In genomic region chr4:140810458-140811260, GRCm38 (mm10) we compare ENCODE assay signal across 19 mouse cellular contexts. TPM values are rescaled to one million over a fixed set of nuclear protein-coding genes. Genes with fewer than 3 reads are reported as not detected.
DNase-seq lines count a peak whose midpoint lies in the region; ATAC-seq and TF ChIP-seq lines count a peak whose summit lies in the region.
"Had no signal": no experiment of that assay in that cellular context is flagged by ENCODE, and none has a peak within 500 bp of the region (broad histone marks: within the 10 kb centered on the region; RNA-seq: fewer than 3 reads in every experiment).

Gene Padi3, minus strand, starts transcription at chr4:140810648.

- no peaks in the 10 kb centered on the region for H3K36me3 ChIP-seq in ES-Bruce4 (ENCODE audit: control insufficient read depth, insufficient read depth, low read length, poor library complexity, severe bottlenecking)
- H3K36me3 ChIP-seq in liver, embryonic 13.5 days = no peaks in the 10 kb centered on the region
- H3K36me3 ChIP-seq: heart, embryonic 12.5 days; hindbrain, embryonic 10.5 days; limb, embryonic 13.5 days; midbrain, embryonic 15.5 days had no signal

- H3K4me3 ChIP-seq in ES-Bruce4 (ENCODE audit: low read depth, low read length) = no peak within 1 kb of the TSS
- H3K4me3 ChIP-seq in liver, embryonic 13.5 days (replicated peaks) = no peak within 1 kb of the TSS
- H3K4me3 ChIP-seq: heart, embryonic 12.5 days; hindbrain, embryonic 10.5 days; limb, embryonic 13.5 days; midbrain, embryonic 15.5 days had no signal

- no peaks in the 10 kb centered on the region for H3K9me3 ChIP-seq in ES-Bruce4 (replicated peaks; ENCODE audit: control insufficient read depth, insufficient read depth, low read length, poor library complexity, severe bottlenecking)
- no peaks in the 10 kb centered on the region for H3K9me3 ChIP-seq in liver, embryonic 13.5 days (replicated peaks)
- H3K9me3 ChIP-seq: heart, embryonic 12.5 days; hindbrain, embryonic 10.5 days; limb, embryonic 13.5 days; midbrain, embryonic 15.5 days had no signal

- TF ChIP-seq EP300 in ES-Bruce4 (IDR thresholded peaks at IDR 0.05; ENCODE audit: insufficient read depth, low read depth, low read length) = no peak

- no peak within 1 kb of the TSS for H3K27ac ChIP-seq in ES-Bruce4 (ENCODE audit: insufficient read depth, low read length)
- no peak within 1 kb of the TSS for H3K27ac ChIP-seq in liver, embryonic 13.5 days
- H3K27ac ChIP-seq: limb, embryonic 13.5 days; midbrain, embryonic 15.5 days had no signal

- peak; percentile 30 for TF ChIP-seq POLR2A in ES-Bruce4 (IDR thresholded peaks at IDR 0.05; ENCODE audit: insufficient read depth, low read length)

- TF ChIP-seq CTCF in ES-Bruce4 (IDR thresholded peaks at IDR 0.05; ENCODE audit: low read depth, low read length) = no peak

- peak; percentile 90 for DNase-seq in MEL-GATA-1-ER (ENCODE audit: extremely low read depth, low read depth)
- DNase-seq in liver, embryonic 13.5 days = no peak
- DNase-seq in thymus, postnatal 0 days (ENCODE audit: low spot score) = peak; percentile 76
- DNase-seq in frontal cortex, adult 2 months (ENCODE audit: extremely low spot score in 1 of 2, low spot score in 1 of 2) = no peak
- no peak for DNase-seq in spleen, postnatal 4 days (ENCODE audit: low spot score in 2 of 2)
- no peak for DNase-seq in retina, embryonic 14.5 days (ENCODE audit: low spot score)
- DNase-seq: adrenal gland, postnatal 14 days; kidney, postnatal 25 days; layer of hippocampus, postnatal 36 days; right cerebral cortex, adult 18-20 months had no signal

- peaks cover 9% of the 10 kb centered on the region for H3K4me1 ChIP-seq in ES-Bruce4 (ENCODE audit: control insufficient read depth, insufficient read depth, low read length)
- H3K4me1 ChIP-seq in liver, embryonic 13.5 days (replicated peaks) = peaks cover 69% of the 10 kb centered on the region

- WGBS in liver, embryonic 13.5 days (ENCODE audit: insufficient replicate concordance) = 57% methylated on average over 16 of the region's 16 CpGs

- ATAC-seq in liver, embryonic 13.5 days (ENCODE audit: low read depth) = peak; percentile 49
- ATAC-seq: intestine, embryonic 16.5 days; lung, postnatal 0 days; midbrain, embryonic 15.5 days had no signal

- no peak within 1 kb of the TSS for H3K9ac ChIP-seq in ES-Bruce4 (ENCODE audit: low read depth, poor library complexity, severe bottlenecking)
- H3K9ac ChIP-seq in liver, embryonic 13.5 days = no peak within 1 kb of the TSS
- H3K9ac ChIP-seq: heart, embryonic 12.5 days; limb, embryonic 13.5 days; midbrain, embryonic 15.5 days had no signal

- no peaks in the 10 kb centered on the region for H3K27me3 ChIP-seq in ES-Bruce4 (ENCODE audit: control insufficient read depth, insufficient read depth, low read length, poor library complexity, severe bottlenecking)
- peaks cover 28% of the 10 kb centered on the region for H3K27me3 ChIP-seq in liver, embryonic 13.5 days
- H3K27me3 ChIP-seq: limb, embryonic 13.5 days had no signal

- H3K4me2 ChIP-seq in liver, embryonic 13.5 days = no peak within 1 kb of the TSS
- H3K4me2 ChIP-seq: limb, embryonic 13.5 days; midbrain, embryonic 15.5 days had no signal

RNA-seq across cellular contexts. Expression of gene Padi3, which starts in this region (rescaled TPM):
- polyA plus RNA-seq in ES-Bruce4 (2011; ENCODE audit: insufficient read depth, insufficient read length, low read depth, missing spikeins) = 2.8 and 3.1 TPM in 2 replicates
- 0.21 and 0.23 TPM in 2 replicates for polyA plus RNA-seq in liver, embryonic 13.5 days (2015; fragmentation: Nextera tagmentation; extraction: Ambion mirVana)
- polyA plus RNA-seq in thymus, postnatal 0 days (2015; fragmentation: Nextera tagmentation; extraction: Ambion mirVana) = 1.2 and 1.5 TPM in 2 replicates
- polyA plus RNA-seq in frontal cortex, adult 2 months (2012; rRNA removed) = 0.14 and 0.23 TPM in 2 replicates
- polyA plus RNA-seq: cortical plate, adult 2 months; midbrain, embryonic 15.5 days; neural tube, embryonic 14.5 days had no signal

Comparison
In these comparisons a context has a peak if more than half of its experiments do, and no peak if none do; other contexts are left out.
1. Peak in ATAC-seq in liver, embryonic 13.5 days; RNA of the gene not detected or under 1 TPM.
2. DNase-seq: peak in MEL-GATA-1-ER (single experiment) and thymus, postnatal 0 days (single experiment); none in liver, embryonic 13.5 days (single experiment), frontal cortex, adult 2 months (0 of 2), spleen, postnatal 4 days (0 of 2) and retina, embryonic 14.5 days (single experiment).